In the genomic region with DNA sequence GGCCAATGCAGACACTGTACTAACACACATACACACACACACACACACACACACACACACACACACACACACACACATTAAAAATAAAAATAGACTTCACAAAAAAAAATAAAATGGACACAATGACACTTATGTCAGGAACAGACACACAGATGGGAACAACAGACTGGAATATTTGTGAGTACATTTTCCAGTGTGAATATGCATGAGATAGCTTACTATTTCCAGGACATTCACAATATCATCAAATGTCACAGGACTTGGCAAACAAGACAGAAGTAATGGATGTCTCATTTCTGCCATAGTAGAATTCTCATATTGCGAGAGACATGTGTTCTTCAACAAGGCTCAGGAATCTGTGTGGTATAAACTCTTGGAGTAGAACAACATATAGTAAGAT, we compare ENCODE assay signal across 22 mouse cellular contexts.
A peak's percentile ranks its signal among the peaks of the same experiment; 100 is the strongest.
DNase-seq lines count a peak whose midpoint lies in the region; ATAC-seq and TF ChIP-seq lines count a peak whose summit lies in the region.
"Had no signal": no experiment of that assay in that cellular context is flagged by ENCODE, and none has a peak within 500 bp of the region (broad histone marks: within the 10 kb centered on the region; RNA-seq: fewer than 3 reads in every experiment).

No protein-coding gene starts in this region.

- no peak overlapping the region for H3K4me2 ChIP-seq in forebrain, postnatal 0 days (ENCODE audit: low read depth)
- H3K4me2 ChIP-seq: embryonic facial prominence, embryonic 12.5 days; embryonic facial prominence, embryonic 15.5 days; forebrain, embryonic 15.5 days; heart, embryonic 11.5 days; hindbrain, embryonic 12.5 days; hindbrain, embryonic 15.5 days had no signal

- no peak overlapping the region for H3K9ac ChIP-seq in forebrain, postnatal 0 days
- H3K9ac ChIP-seq: embryonic facial prominence, embryonic 12.5 days; embryonic facial prominence, embryonic 15.5 days; forebrain, embryonic 15.5 days; hindbrain, embryonic 12.5 days; hindbrain, embryonic 15.5 days had no signal

- DNase-seq in forebrain, postnatal 0 days = peak; percentile 62
- no peak for DNase-seq in forebrain, embryonic 10.5 days (ENCODE audit: extremely low spot score, low spot score)
- peak; percentile 31 for DNase-seq in brain, adult 2 months (ENCODE audit: low read depth, low spot score)
- peak; percentile 30 for DNase-seq in brain, embryonic 14.5 days (ENCODE audit: low read depth)
- DNase-seq in gastrocnemius, adult 2 months = no peak
- DNase-seq in retina, embryonic 14.5 days (ENCODE audit: low spot score) = no peak
- DNase-seq: adrenal gland, adult 2 months; adrenal gland, postnatal 14 days; cerebellum, adult 11 months; cerebellum, adult 2 months; cerebellum, adult 9-11 months; cerebellum, postnatal 25 days; gastrocnemius, postnatal 14 days; heart, adult 11 months; kidney, adult 11 months had no signal

- no peaks in the 10 kb centered on the region for H3K27me3 ChIP-seq in forebrain, postnatal 0 days (ENCODE audit: insufficient read depth, low read length)
- H3K27me3 ChIP-seq in forebrain, embryonic 10.5 days (ENCODE audit: poor library complexity, severe bottlenecking) = no peaks in the 10 kb centered on the region
- H3K27me3 ChIP-seq: embryonic facial prominence, embryonic 12.5 days; embryonic facial prominence, embryonic 15.5 days; forebrain, embryonic 15.5 days; hindbrain, embryonic 12.5 days; hindbrain, embryonic 15.5 days had no signal

- 72% methylated on average over 1 of the region's 1 CpGs for WGBS in forebrain, postnatal 0 days
- WGBS in forebrain, embryonic 10.5 days = 100% methylated on average over 1 of the region's 1 CpGs

- H3K4me1 ChIP-seq in forebrain, postnatal 0 days (ENCODE audit: insufficient read depth) = no peaks in the 10 kb centered on the region
- H3K4me1 ChIP-seq in forebrain, embryonic 10.5 days = peaks cover 13% of the 10 kb centered on the region
- H3K4me1 ChIP-seq: embryonic facial prominence, embryonic 15.5 days; hindbrain, embryonic 12.5 days; hindbrain, embryonic 15.5 days had no signal

- no peak overlapping the region for H3K4me3 ChIP-seq in forebrain, postnatal 0 days (ENCODE audit: low read depth, low read length)
- H3K4me3 ChIP-seq in forebrain, embryonic 10.5 days = no peak overlapping the region
- no peak overlapping the region for H3K4me3 ChIP-seq in gastrocnemius, adult 2 months
- H3K4me3 ChIP-seq: embryonic facial prominence, embryonic 12.5 days; embryonic facial prominence, embryonic 15.5 days; forebrain, embryonic 15.5 days; hindbrain, embryonic 12.5 days; hindbrain, embryonic 15.5 days had no signal

- H3K36me3 ChIP-seq in forebrain, postnatal 0 days (ENCODE audit: insufficient read depth) = no peaks in the 10 kb centered on the region
- H3K36me3 ChIP-seq in forebrain, embryonic 10.5 days (replicated peaks) = no peaks in the 10 kb centered on the region
- H3K36me3 ChIP-seq: embryonic facial prominence, embryonic 12.5 days; embryonic facial prominence, embryonic 15.5 days; forebrain, embryonic 15.5 days; hindbrain, embryonic 12.5 days; hindbrain, embryonic 15.5 days had no signal

- no peak for TF ChIP-seq POLR2A in brain, embryonic 14.5 days (IDR thresholded peaks at IDR 0.05; ENCODE audit: borderline replicate concordance, extremely low read depth, insufficient read depth, insufficient read length, poor library complexity, severe bottlenecking)

- ATAC-seq in forebrain, postnatal 0 days = peak; percentile 73
- ATAC-seq: CD4-positive, CD25-positive, alpha-beta regulatory T cell, adult 4 months; forebrain, embryonic 15.5 days had no signal

- intact Hi-C loops in gastrocnemius, adult 2 months (cut with DNase I) = no loop called here

- no peak for TF ChIP-seq CTCF in forebrain, postnatal 0 days (IDR thresholded peaks at IDR 0.05; ENCODE audit: low read depth)
- TF ChIP-seq CTCF in brain, embryonic 14.5 days (IDR thresholded peaks at IDR 0.05; ENCODE audit: borderline replicate concordance, extremely low read depth, insufficient read depth, insufficient read length) = no peak
- TF ChIP-seq CTCF in gastrocnemius, adult 2 months (IDR thresholded peaks at IDR 0.05) = no peak

- H3K27ac ChIP-seq in forebrain, postnatal 0 days (ENCODE audit: low read depth, low read length) = no peak overlapping the region
- no peak overlapping the region for H3K27ac ChIP-seq in forebrain, embryonic 10.5 days
- H3K27ac ChIP-seq in gastrocnemius, adult 2 months = no peak overlapping the region
- H3K27ac ChIP-seq: embryonic facial prominence, embryonic 12.5 days; embryonic facial prominence, embryonic 15.5 days; forebrain, embryonic 15.5 days; hindbrain, embryonic 12.5 days; hindbrain, embryonic 15.5 days had no signal

- H3K9me3 ChIP-seq in forebrain, postnatal 0 days (ENCODE audit: low read length) = no peaks in the 10 kb centered on the region
- H3K9me3 ChIP-seq in forebrain, embryonic 10.5 days = no peaks in the 10 kb centered on the region
- H3K9me3 ChIP-seq: embryonic facial prominence, embryonic 12.5 days; embryonic facial prominence, embryonic 15.5 days; forebrain, embryonic 15.5 days; hindbrain, embryonic 12.5 days; hindbrain, embryonic 15.5 days had no signal

Comparison
In these comparisons a context has a peak if more than half of its experiments do, and no peak if none do; other contexts are left out.
1. DNase-seq: peak in forebrain, postnatal 0 days (single experiment), brain, adult 2 months (single experiment) and brain, embryonic 14.5 days (single experiment); none in forebrain, embryonic 10.5 days (single experiment), gastrocnemius, adult 2 months (single experiment) and retina, embryonic 14.5 days (single experiment).